Mouse (Mus musculus): ENCODE measurements at regions not wholly inside any gene's neighbourhood (a gene's known extent, or its start where the extent isn't known, plus 50 kb on each side); places are given as distances from the start of the nearest gene placed in this dataset.
A peak's percentile ranks its signal among the peaks of the same experiment; 100 is the strongest.
"Not testable (repeated sequence)": the region's sequence is repeated elsewhere in the genome, so short reads cannot be mapped to it uniquely, and the experiment has no call there.

- no peak for ATAC-seq (ENCODE audit: poor library complexity, severe bottlenecking)
Observed at GRCm38 (mm10) chr5:4248422-4248821, 56.3 kb downstream of the Mterf1b start.

GRCm38 (mm10) chr5:4254280-4254679 lies 62.1 kb downstream of the Mterf1b start:
- ATAC-seq (ENCODE audit: poor library complexity, severe bottlenecking), result not testable (repeated sequence)

- ATAC-seq (ENCODE audit: poor library complexity, severe bottlenecking), result no peak
Observed at GRCm38 (mm10) chr5:4257048-4257750, 65.0 kb downstream of the Mterf1b start.

- peak; percentile 68 for ATAC-seq (ENCODE audit: poor library complexity, severe bottlenecking)
Observed at GRCm38 (mm10) chr5:4259260-4259659, 67.1 kb downstream of the Mterf1b start.

GRCm38 (mm10) chr5:4262666-4263065 lies 70.5 kb downstream of the Mterf1b start:
- peak; percentile 74 for ATAC-seq (ENCODE audit: poor library complexity, severe bottlenecking)

GRCm38 (mm10) chr5:4263560-4264160 lies 71.5 kb downstream of the Mterf1b start:
- no peak for ATAC-seq (ENCODE audit: poor library complexity, severe bottlenecking)

- no peak for ATAC-seq (ENCODE audit: poor library complexity, severe bottlenecking)
Observed at GRCm38 (mm10) chr5:4267717-4268116, 75.5 kb downstream of the Mterf1b start.

- no peak for ATAC-seq (ENCODE audit: poor library complexity, severe bottlenecking)
Observed at GRCm38 (mm10) chr5:4273001-4273400, 80.8 kb downstream of the Mterf1b start.

GRCm38 (mm10) chr5:4303616-4304015 lies 111.4 kb downstream of the Mterf1b start:
- ATAC-seq (ENCODE audit: poor library complexity, severe bottlenecking), result no peak

- ATAC-seq (ENCODE audit: poor library complexity, severe bottlenecking), result no peak
Observed at GRCm38 (mm10) chr5:4304201-4304600, 112.0 kb downstream of the Mterf1b start.

- ATAC-seq (ENCODE audit: poor library complexity, severe bottlenecking), result no peak
Observed at GRCm38 (mm10) chr5:4308514-4308913, 116.3 kb downstream of the Mterf1b start.

- ATAC-seq (ENCODE audit: poor library complexity, severe bottlenecking), result no peak
Observed at GRCm38 (mm10) chr5:4311169-4311568, 119.0 kb downstream of the Mterf1b start.

- no peak for ATAC-seq (ENCODE audit: poor library complexity, severe bottlenecking)
Observed at GRCm38 (mm10) chr5:4311599-4311998, 119.4 kb downstream of the Mterf1b start.

- no peak for ATAC-seq (ENCODE audit: poor library complexity, severe bottlenecking)
Observed at GRCm38 (mm10) chr5:4312675-4313074, 120.5 kb downstream of the Mterf1b start.

GRCm38 (mm10) chr5:4322634-4323386 lies 130.6 kb downstream of the Mterf1b start:
- no peak for ATAC-seq (ENCODE audit: poor library complexity, severe bottlenecking)

- ATAC-seq (ENCODE audit: poor library complexity, severe bottlenecking), result no peak
Observed at GRCm38 (mm10) chr5:4323387-4323704, 131.2 kb downstream of the Mterf1b start.

GRCm38 (mm10) chr5:4325813-4326212 lies 133.6 kb downstream of the Mterf1b start:
- no peak for ATAC-seq (ENCODE audit: poor library complexity, severe bottlenecking)

GRCm38 (mm10) chr5:4326309-4327014 lies 134.3 kb downstream of the Mterf1b start:
- ATAC-seq (ENCODE audit: poor library complexity, severe bottlenecking), result no peak

- ATAC-seq (ENCODE audit: poor library complexity, severe bottlenecking), result no peak
Observed at GRCm38 (mm10) chr5:4335683-4336082, 143.5 kb downstream of the Mterf1b start.

GRCm38 (mm10) chr5:4341956-4342355 lies 149.8 kb downstream of the Mterf1b start:
- ATAC-seq (ENCODE audit: poor library complexity, severe bottlenecking), result no peak

GRCm38 (mm10) chr5:4344458-4344857 lies 152.3 kb downstream of the Mterf1b start:
- peak; percentile 94 for ATAC-seq (ENCODE audit: poor library complexity, severe bottlenecking)

Measured in megakaryocyte, adult 5-6 weeks (primary cell).